Mouse (Mus musculus) layer of hippocampus, adult 8-10 months (tissue): ENCODE measurements at regions not wholly inside any gene's neighbourhood (a gene's known extent, or its start where the extent isn't known, plus 50 kb on each side); places are given as distances from the start of the nearest gene placed in this dataset.

Source experiments
- DNase-seq, 2 experiments: peaks; one replicate each; pipeline ENCODE4 v3.0.0; 2022; ENCODE audit warnings: low spot score in 2 of 2
- microRNA-seq, 2 experiments: library from miRNA; unstranded; fragments of <30 nt; microRNA quantifications; one replicate each; pipeline ENCODE4 v1.2.0; 2022

GRCm38 (mm10) chr13:84064291-84064940, 157.7 kb upstream of the Tmem161b start:
- no peak for DNase-seq

DNA sequence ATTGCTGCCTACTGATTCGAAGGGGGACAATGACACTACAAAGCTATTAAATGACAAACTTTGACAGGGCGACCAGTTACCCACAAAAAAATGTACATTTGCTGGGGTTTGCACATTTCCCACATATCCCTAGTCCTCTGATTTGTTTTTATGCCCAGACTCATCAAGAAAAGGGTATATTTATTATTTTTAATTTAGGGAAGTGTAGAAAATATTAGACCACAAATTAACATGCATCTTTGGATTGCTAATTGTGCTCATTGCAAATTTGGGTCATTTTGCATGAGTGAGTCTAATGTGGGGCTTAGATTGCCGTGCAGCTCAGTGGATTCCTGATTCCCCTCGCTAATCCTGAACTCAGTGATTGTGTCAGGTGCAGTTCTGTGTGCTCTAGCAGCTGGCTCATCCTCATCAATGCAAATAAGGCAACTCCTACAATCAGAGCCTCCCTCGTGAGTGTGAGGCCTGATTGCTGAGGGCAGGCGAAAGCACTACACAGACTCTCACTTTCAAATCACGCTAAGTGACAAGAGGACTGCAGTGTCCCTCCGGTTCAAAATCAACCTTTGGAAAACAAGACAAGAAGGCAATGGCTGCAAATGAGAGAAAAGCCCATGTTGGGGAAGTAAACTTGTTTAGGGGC, 156.7 kb upstream of the Tmem161b start:
- DNase-seq = no peak

DNA sequence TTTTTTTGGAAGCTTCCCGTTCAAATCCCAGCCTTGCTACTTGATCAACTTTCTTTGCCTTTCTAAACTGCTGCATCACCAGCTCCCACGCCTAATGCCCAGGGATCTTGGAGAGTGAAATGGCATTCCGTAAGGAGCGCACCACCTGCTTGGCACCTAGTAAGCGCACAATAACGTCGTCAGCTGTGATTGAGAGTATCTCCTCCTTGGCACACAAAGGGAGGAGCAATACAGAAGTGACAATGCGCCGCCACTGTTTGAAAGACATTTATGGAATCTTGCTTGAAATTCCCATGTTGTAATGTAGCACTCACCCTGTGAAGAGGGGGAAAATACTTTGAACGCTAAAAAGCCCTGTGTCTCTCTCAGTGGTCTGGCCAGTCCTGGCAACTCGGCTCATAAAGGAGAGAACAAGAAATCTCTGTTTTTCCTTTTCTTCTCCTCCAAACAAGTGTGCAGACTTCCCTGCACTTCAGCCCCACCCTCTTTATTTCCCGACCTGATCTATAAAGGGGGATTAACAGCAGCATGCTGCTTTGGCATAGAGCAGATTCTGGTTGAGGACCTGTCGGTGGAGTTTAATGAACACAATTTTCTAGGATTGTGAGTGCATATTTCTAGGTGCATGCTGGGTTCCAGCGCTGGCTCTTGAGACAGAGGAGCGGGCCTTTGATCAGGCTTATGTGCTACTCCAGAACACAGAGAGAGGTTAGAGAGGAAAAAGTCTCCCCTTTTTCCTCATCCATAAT, 155.7 kb upstream of the Tmem161b start:
- DNase-seq = no peak

DNA sequence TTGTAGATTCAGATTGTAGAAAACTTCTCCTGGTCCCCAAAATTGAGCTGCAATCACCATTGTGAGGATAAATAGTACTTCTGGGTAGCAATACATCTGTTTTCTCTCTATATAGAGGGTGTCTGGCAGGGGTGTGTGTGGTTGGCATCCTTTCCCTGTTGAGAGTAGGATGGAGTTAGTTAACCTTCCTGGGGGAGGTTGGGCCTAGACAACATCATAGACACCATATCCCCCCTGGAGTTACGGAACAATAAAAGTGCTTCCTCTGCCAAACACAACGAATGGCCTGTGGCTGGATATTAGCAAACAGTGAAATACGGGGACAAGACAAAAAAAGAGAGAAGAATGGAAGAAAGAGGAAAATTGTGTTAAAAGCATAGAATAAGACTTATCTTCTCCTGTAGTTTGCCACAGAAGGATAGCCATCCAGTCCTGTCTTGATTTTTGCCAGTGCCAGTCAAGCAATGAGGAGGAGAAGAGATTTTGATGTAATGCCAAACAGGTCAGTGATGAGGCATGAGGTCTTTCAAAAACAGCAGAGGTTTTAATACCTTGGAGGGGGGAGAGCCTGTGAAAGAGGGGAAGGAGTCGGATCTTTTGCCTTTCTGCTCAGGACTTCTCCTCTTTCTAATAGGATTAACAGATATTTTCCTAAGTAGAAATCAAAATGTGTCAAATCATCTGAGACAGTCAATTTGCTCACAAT, 155.0 kb upstream of the Tmem161b start:
- DNase-seq = no peak

- DNase-seq = no peak
These were observed 153.7 kb upstream of the Tmem161b start for GRCm38 (mm10) chr13:84068365-84068764.

Small RNAs in the stretch of these regions (microRNA-seq; reads per million reads assigned to microRNA genes)
- gene Mir9-2 = 1.3 to 2.2 reads per million in 2 experiments
